Mouse (Mus musculus) olfactory bulb, adult 2 months (tissue): ENCODE results near the gene Mthfd2l.

ENCODE experiments used
- CTCF ChIP-seq: fragments of 200-500 bp; IDR thresholded peaks from 2 replicates; pipeline ENCODE4 v1.5.1; 2012; ENCODE audit warnings: low read depth, mild to moderate bottlenecking, low read length, moderate library complexity; ENCODE audit not compliant: insufficient read depth
- POLR2A ChIP-seq: fragments of 200-500 bp; IDR thresholded peaks from 2 replicates; pipeline ENCODE4 v1.6.1; 2012; ENCODE audit warnings: mild to moderate bottlenecking, low read depth, low read length, moderate library complexity; ENCODE audit not compliant: insufficient read depth

DNA sequence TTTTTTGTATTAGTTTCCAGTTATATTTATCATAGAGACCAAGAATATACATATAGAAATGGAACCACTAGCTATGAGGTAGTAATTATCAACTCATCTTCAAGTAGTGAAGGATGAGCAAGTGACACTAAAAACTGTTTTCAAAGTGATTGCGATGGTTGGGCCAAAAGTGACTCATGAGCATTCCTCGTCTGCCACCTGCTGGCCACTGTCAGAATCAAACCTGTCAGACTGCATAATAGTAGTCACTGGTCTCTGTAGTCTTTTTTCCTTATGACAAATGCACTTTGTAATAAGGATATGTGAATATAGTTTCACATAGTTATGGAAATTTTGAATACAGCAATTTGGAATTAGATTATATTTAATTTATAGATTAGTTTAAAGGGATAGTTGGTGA, 21.9 kb upstream of the Mthfd2l start:
- TF ChIP-seq POLR2A (no peak), CTCF (no peak)
